In genomic region chr5:124777178-124777709, GRCm38 (mm10) we compare ENCODE assay signal across 8 mouse cellular contexts. TPM values are rescaled to one million over a fixed set of nuclear protein-coding genes. Genes with fewer than 3 reads are reported as not detected.
DNase-seq lines count a peak whose midpoint lies in the region; ATAC-seq and TF ChIP-seq lines count a peak whose summit lies in the region.

No protein-coding gene starts in this region.

- peak; percentile 3 to 30 for DNase-seq in heart, adult 18-20 months
- DNase-seq in B cell, adult 2 months = peak; percentile 71 to 75
- DNase-seq in layer of hippocampus, adult 18-20 months (ENCODE audit: low spot score in 2 of 2) = peak; percentile 8 to 71
- peak; percentile 62 for DNase-seq in lung, postnatal 14 days
- DNase-seq in thymus, adult 2 months = peak; percentile 45

- no peak for TF ChIP-seq POLR2A in bone marrow macrophage, adult 2 months (IDR thresholded peaks at IDR 0.05; ENCODE audit: borderline replicate concordance, low read depth, low read length)
- no peak for TF ChIP-seq POLR2A in embryonic fibroblast, embryonic 13.5 days (IDR thresholded peaks at IDR 0.05; ENCODE audit: low read depth, low read length)
- no peak for TF ChIP-seq POLR2A in thymus, adult 2 months (IDR thresholded peaks at IDR 0.05; ENCODE audit: control insufficient read depth, extremely low read depth, insufficient read depth, low read length, poor library complexity)

- no peak overlapping the region for H3K27ac ChIP-seq in heart, embryonic 12.5 days (ENCODE audit: poor library complexity, severe bottlenecking)
- H3K27ac ChIP-seq in bone marrow macrophage, adult 2 months (ENCODE audit: insufficient read depth, low read depth, low read length) = no peak overlapping the region
- no peak overlapping the region for H3K27ac ChIP-seq in embryonic fibroblast, embryonic 13.5 days (ENCODE audit: insufficient read depth, low read length)
- H3K27ac ChIP-seq in thymus, adult 2 months (ENCODE audit: control insufficient read depth, insufficient read depth, low read length) = no peak overlapping the region

- TF ChIP-seq CTCF in bone marrow macrophage, adult 2 months (IDR thresholded peaks at IDR 0.05; ENCODE audit: low read depth, low read length) = peak; percentile 92
- TF ChIP-seq CTCF in embryonic fibroblast, embryonic 13.5 days (IDR thresholded peaks at IDR 0.05; ENCODE audit: borderline replicate concordance, insufficient read depth, low read length) = peak; percentile 67; the same call in 1 of the 2 replicates
- TF ChIP-seq CTCF in thymus, adult 2 months (IDR thresholded peaks at IDR 0.05; ENCODE audit: borderline replicate concordance, control insufficient read depth, extremely low read depth, insufficient read depth, low read length, poor library complexity) = peak; percentile 74; the same call in 1 of the 2 replicates

- no peak for ATAC-seq in heart, embryonic 12.5 days (ENCODE audit: insufficient number of reproducible peaks, low FRiP score)

- H3K27me3 ChIP-seq in heart, embryonic 12.5 days (replicated peaks) = peaks cover under 1% of the 10 kb centered on the region; the same call in 1 of the 2 replicates
- H3K27me3 ChIP-seq in thymus, adult 2 months (ENCODE audit: control insufficient read depth, insufficient read depth, low read length) = no peaks in the 10 kb centered on the region

- no peak overlapping the region for H3K4me2 ChIP-seq in heart, embryonic 12.5 days

- peaks cover 10% of the 10 kb centered on the region; the same call in 1 of the 2 replicates for H3K9me3 ChIP-seq in heart, embryonic 12.5 days (replicated peaks)

- H3K36me3 ChIP-seq in heart, embryonic 12.5 days = no peaks in the 10 kb centered on the region
- no peaks in the 10 kb centered on the region for H3K36me3 ChIP-seq in thymus, adult 2 months (ENCODE audit: control insufficient read depth, insufficient read depth, low read length)

- no peak overlapping the region for H3K4me3 ChIP-seq in heart, embryonic 12.5 days
- no peak overlapping the region for H3K4me3 ChIP-seq in bone marrow macrophage, adult 2 months (ENCODE audit: insufficient read depth, low read length)
- no peak overlapping the region for H3K4me3 ChIP-seq in embryonic fibroblast, embryonic 13.5 days (ENCODE audit: insufficient read depth, low read length)
- no peak overlapping the region for H3K4me3 ChIP-seq in thymus, adult 2 months (ENCODE audit: control insufficient read depth, insufficient read depth, low read length)

- WGBS in heart, embryonic 12.5 days = 55% methylated on average over 6 of the region's 6 CpGs
- WGBS in thymus, adult 2 months = 52% methylated on average over 6 of the region's 6 CpGs

- H3K4me1 ChIP-seq in heart, embryonic 12.5 days (replicated peaks) = no peaks in the 10 kb centered on the region
- H3K4me1 ChIP-seq in bone marrow macrophage, adult 2 months (ENCODE audit: control insufficient read depth, insufficient read depth, low read length) = no peaks in the 10 kb centered on the region
- H3K4me1 ChIP-seq in embryonic fibroblast, embryonic 13.5 days (ENCODE audit: control insufficient read depth, insufficient read depth, low read length) = no peaks in the 10 kb centered on the region
- no peaks in the 10 kb centered on the region for H3K4me1 ChIP-seq in thymus, adult 2 months (replicated peaks; ENCODE audit: control insufficient read depth, insufficient read depth, low read length)

- H3K9ac ChIP-seq in heart, embryonic 12.5 days = no peak overlapping the region

RNA-seq across cellular contexts. Expression of gene Dnah10, which starts 52.4 kb away (rescaled TPM):
- under 1 TPM; 0.02 to 0.26 TPM for total RNA-seq in heart, adult 18-20 months (2021)
- 0.04 TPM in 2 replicates for polyA plus RNA-seq in heart, embryonic 12.5 days (2016; fragmentation: Nextera tagmentation; extraction: Ambion mirVana)
- polyA plus RNA-seq in bone marrow macrophage, adult 2 months (2012; ENCODE audit: insufficient read depth, insufficient read length, missing spikeins) = not detected in 2 replicates
- 0.25 and 0.30 TPM in 2 replicates for polyA plus RNA-seq in embryonic fibroblast, embryonic 13.5 days (2011; ENCODE audit: insufficient read length, low read depth, missing spikeins)
- total RNA-seq in layer of hippocampus, adult 18-20 months (2021) = 1 to 10 TPM in 1 of 2 experiments, under 1 TPM in 1; 0.38 to 1.1 TPM
- polyA plus RNA-seq in thymus, adult 2 months (2012; rRNA removed) = 0.31 and 0.38 TPM in 2 replicates

Comparison
In these comparisons a context has a peak if more than half of its experiments do, and no peak if none do; other contexts are left out.
1. DNase-seq: peak in every context shown above with its lines; median percentile 73 in B cell, adult 2 months; 62 in lung, postnatal 14 days; 45 in thymus, adult 2 months; 40 in layer of hippocampus, adult 18-20 months; 16 in heart, adult 18-20 months.